Mouse (Mus musculus) E14TG2a.4 (cell line): ENCODE measurements around the gene Csrnp2.
A peak's percentile ranks its signal among the peaks of the same experiment; 100 is the strongest.

Experiments
- H3K27me3 ChIP-seq: 2 replicates; pipeline ENCODE4 v1.6.1; 2014; ENCODE audit warnings: low read length, control low read depth; ENCODE audit not compliant: insufficient read depth
- H3K36me3 ChIP-seq: 2 replicates; pipeline ENCODE4 v1.6.1; 2014; ENCODE audit warnings: low read length, control low read depth; ENCODE audit not compliant: insufficient read depth
- H3K4me1 ChIP-seq: replicated peaks from 2 replicates; pipeline ENCODE4 v1.6.1; 2014; ENCODE audit warnings: low read depth, low read length, control low read depth
- H3K4me3 ChIP-seq: replicated peaks from 2 replicates; pipeline ENCODE4 v1.5.1; 2014; ENCODE audit warnings: mild to moderate bottlenecking, low read length
- H3K9me3 ChIP-seq: 2 replicates; pipeline ENCODE4 v1.6.1; 2014; ENCODE audit warnings: low read length, control low read depth
- CTCF ChIP-seq: conservative IDR thresholded peaks from 2 replicates; pipeline ENCODE4 v1.5.1; 2014; ENCODE audit warnings: low read length
- NANOG ChIP-seq: IDR thresholded peaks from 2 replicates; pipeline ENCODE4 v1.6.1; 2014; ENCODE audit warnings: borderline replicate concordance, low read length, mixed read lengths
- POU5F1 ChIP-seq: IDR thresholded peaks from 2 replicates; pipeline ENCODE4 v1.6.1; 2014; ENCODE audit warnings: low read length, borderline replicate concordance

Gene Csrnp2

GRCm38 (mm10) chr15:100487050-100487449 lies 8.2 kb downstream of the Csrnp2 start:
- peaks cover 82% of the 10 kb centered on the region for H3K4me1 ChIP-seq
- H3K36me3 ChIP-seq, result peaks cover 58% of the 10 kb centered on the region
- H3K9me3 ChIP-seq, result no peaks in the 10 kb centered on the region
- no peak overlapping the region for H3K4me3 ChIP-seq
- peaks cover 7% of the 10 kb centered on the region; the same call in 1 of the 2 replicates for H3K27me3 ChIP-seq
- no peak for TF ChIP-seq POU5F1
- no peak for TF ChIP-seq CTCF
- no peak for TF ChIP-seq NANOG

GRCm38 (mm10) chr15:100486450-100486849 lies 8.8 kb downstream of the Csrnp2 start:
- no peak overlapping the region for H3K4me3 ChIP-seq
- TF ChIP-seq NANOG, result no peak
- TF ChIP-seq CTCF, result no peak
- TF ChIP-seq POU5F1, result no peak
- H3K4me1 ChIP-seq, result peaks cover 85% of the 10 kb centered on the region
- no peaks in the 10 kb centered on the region for H3K9me3 ChIP-seq
- H3K36me3 ChIP-seq, result peaks cover 64% of the 10 kb centered on the region
- H3K27me3 ChIP-seq, result 0 out of 2 replicates have a peak, but pooled peaks cover 5% of the 10 kb centered on the region

GRCm38 (mm10) chr15:100485576-100485975 lies 9.7 kb downstream of the Csrnp2 start:
- H3K36me3 ChIP-seq, result peaks cover 73% of the 10 kb centered on the region
- TF ChIP-seq NANOG, result no peak
- no peak for TF ChIP-seq CTCF
- no peak for TF ChIP-seq POU5F1
- no peaks in the 10 kb centered on the region for H3K9me3 ChIP-seq
- 0 out of 2 replicates have a peak, but pooled peaks cover 5% of the 10 kb centered on the region for H3K27me3 ChIP-seq
- peaks cover 88% of the 10 kb centered on the region for H3K4me1 ChIP-seq
- no peak overlapping the region for H3K4me3 ChIP-seq

DNA sequence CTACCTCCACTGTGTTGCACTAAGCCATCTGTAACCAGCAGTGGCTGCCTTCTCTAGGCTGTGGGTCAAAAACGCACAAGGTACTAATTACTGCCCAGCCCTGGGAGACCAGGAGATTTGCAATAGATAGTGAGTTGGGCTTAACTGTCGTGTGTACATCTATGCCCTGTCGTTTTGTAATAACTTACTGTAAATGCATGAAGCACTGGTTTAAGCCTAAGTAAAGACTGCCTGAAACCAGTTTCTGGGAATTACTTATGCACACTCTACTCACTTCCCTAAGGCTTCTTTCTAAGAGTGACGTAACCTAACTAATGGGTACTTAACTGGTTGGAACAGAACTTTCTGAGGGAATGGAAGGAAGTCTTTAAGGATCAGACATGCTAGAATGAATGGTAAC lies 16.4 kb downstream of the Csrnp2 start:
- no peak overlapping the region for H3K4me3 ChIP-seq

GRCm38 (mm10) chr15:100478351-100478750 lies 16.9 kb downstream of the Csrnp2 start:
- H3K9me3 ChIP-seq, result no peaks in the 10 kb centered on the region
- H3K4me1 ChIP-seq, result peaks cover 81% of the 10 kb centered on the region
- H3K4me3 ChIP-seq, result peak overlapping the region; percentile 23
- peaks cover 41% of the 10 kb centered on the region for H3K36me3 ChIP-seq
- TF ChIP-seq NANOG, result no peak
- TF ChIP-seq CTCF, result no peak
- no peak for TF ChIP-seq POU5F1
- H3K27me3 ChIP-seq, result peaks cover 24% of the 10 kb centered on the region

More for the DNA sequence above, 16.4 kb downstream of the Csrnp2 start:
- TF ChIP-seq POU5F1 (no peak), NANOG (no peak), CTCF (no peak)
- peaks cover 47% of the 10 kb centered on the region for H3K36me3 ChIP-seq
- H3K4me1 ChIP-seq, result peaks cover 80% of the 10 kb centered on the region
- H3K27me3 ChIP-seq, result peaks cover 24% of the 10 kb centered on the region
- no peaks in the 10 kb centered on the region for H3K9me3 ChIP-seq

- H3K27me3 ChIP-seq, result peaks cover 39% of the 10 kb centered on the region
- peaks cover 88% of the 10 kb centered on the region for H3K4me1 ChIP-seq
- no peak overlapping the region for H3K4me3 ChIP-seq
- peaks cover 3% of the 10 kb centered on the region; the same call in 1 of the 2 replicates for H3K36me3 ChIP-seq
- no peaks in the 10 kb centered on the region for H3K9me3 ChIP-seq
- no peak for TF ChIP-seq POU5F1
- TF ChIP-seq NANOG, result peak; percentile 92
Measured at GRCm38 (mm10) chr15:100473926-100474503, 21.3 kb downstream of the Csrnp2 start.

DNA sequence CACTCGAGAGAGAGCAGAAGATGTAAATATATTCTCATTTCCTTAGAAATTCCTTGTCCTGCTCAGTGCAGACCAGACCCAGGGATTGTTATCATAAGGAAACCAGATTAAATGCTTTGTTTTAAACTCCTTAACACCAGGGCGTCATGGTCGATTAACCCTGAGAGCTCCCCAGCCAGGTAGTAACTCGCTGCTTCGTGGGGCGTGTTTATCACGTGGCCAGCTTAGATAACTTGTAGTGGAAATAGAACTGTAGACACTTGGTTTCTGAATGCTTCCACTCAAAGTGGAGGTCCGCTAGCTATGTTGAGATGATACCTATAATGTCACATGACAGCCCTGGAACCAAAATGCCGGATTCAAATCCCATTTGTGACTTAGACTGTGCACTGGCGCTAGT lies 25.3 kb downstream of the Csrnp2 start:
- H3K4me3 ChIP-seq, result peak overlapping the region; percentile 85; the same call in 1 of the 2 replicates
- no peak for TF ChIP-seq NANOG
- no peak for TF ChIP-seq POU5F1
- no peak for TF ChIP-seq CTCF
- peaks cover 63% of the 10 kb centered on the region for H3K4me1 ChIP-seq
- H3K36me3 ChIP-seq, result no peaks in the 10 kb centered on the region
- H3K9me3 ChIP-seq, result no peaks in the 10 kb centered on the region
- H3K27me3 ChIP-seq, result peaks cover 20% of the 10 kb centered on the region

- no peak for TF ChIP-seq CTCF
- no peak for TF ChIP-seq NANOG
- TF ChIP-seq POU5F1, result no peak
- Histone ChIP-seq H3K27me3 (peaks cover 20% of the 10 kb centered on the region), H3K4me3 (peak overlapping the region; percentile 85), H3K36me3 (no peaks in the 10 kb centered on the region), H3K9me3 (no peaks in the 10 kb centered on the region), H3K4me1 (peaks cover 56% of the 10 kb centered on the region)
Measured at GRCm38 (mm10) chr15:100469189-100469545, 26.1 kb downstream of the Csrnp2 start.
